Mouse (Mus musculus) forebrain, embryonic 16.5 days (tissue): ENCODE results near the gene Ube4b. TPM values are rescaled to one million over a fixed set of nuclear protein-coding genes. Genes with fewer than 3 reads are reported as not detected.
"Not testable (repeated sequence)": the region's sequence is repeated elsewhere in the genome, so short reads cannot be mapped to it uniquely, and the experiment has no call there.

Experiments used
- ATAC-seq: fragments of 200-750 bp; cut with Nextera tagmentation; 2 replicates; pipeline ENCODE4 v1.8.0; 2017; ENCODE audit warnings: mild to moderate bottlenecking, moderate library complexity
- H3K27ac ChIP-seq: fragments of 300-500 bp; sonication (generic); 2 replicates; pipeline ENCODE4 v1.5.1; 2014; ENCODE audit warnings: low read length, control low read depth
- H3K27me3 ChIP-seq: fragments of 300-500 bp; sonication (generic); replicated peaks from 2 replicates; pipeline ENCODE4 v1.6.1; 2014; ENCODE audit warnings: low read length; ENCODE audit not compliant: control insufficient read depth, insufficient read depth
- H3K36me3 ChIP-seq: fragments of 300-500 bp; sonication (generic); 2 replicates; pipeline ENCODE4 v1.6.1; 2014; ENCODE audit not compliant: control insufficient read depth, insufficient read depth
- H3K4me1 ChIP-seq: fragments of 300-500 bp; sonication (generic); replicated peaks from 2 replicates; pipeline ENCODE4 v1.6.1; 2014; ENCODE audit warnings: low read length; ENCODE audit not compliant: control insufficient read depth, insufficient read depth
- H3K4me2 ChIP-seq: fragments of 300-500 bp; sonication (generic); 2 replicates; pipeline ENCODE4 v1.6.1; 2014; ENCODE audit warnings: mild to moderate bottlenecking, low read length, control low read depth
- H3K4me3 ChIP-seq: fragments of 300-500 bp; sonication (generic); replicated peaks from 2 replicates; pipeline ENCODE4 v1.5.1; 2014; ENCODE audit warnings: mild to moderate bottlenecking, low read length, control low read depth
- H3K9ac ChIP-seq: fragments of 300-500 bp; sonication (generic); replicated peaks from 2 replicates; pipeline ENCODE4 v1.6.1; 2014; ENCODE audit warnings: low read depth, low read length, control low read depth
- H3K9me3 ChIP-seq: fragments of 300-500 bp; sonication (generic); 2 replicates; pipeline ENCODE4 v1.6.1; 2016; ENCODE audit warnings: low read length; ENCODE audit not compliant: control insufficient read depth
- WGBS: fragments of 180-500 bp; shearing (Covaris S2); extraction: QIAGEN DNeasy Blood & Tissue Kit; methylation state at CpG from one replicate; pipeline ENCODE4 v1.1.7; 2014; 5-methylcytosine and 5-hydroxymethylcytosine counted together
- polyA plus RNA-seq: library from polyadenylated mRNA; unstranded; fragments of >200 nt; fragmentation: Nextera tagmentation; extraction: Ambion mirVana; gene quantifications from 2 replicates; pipeline ENCODE4 v1.2.1, GENCODE M21; 2015

The Ube4b gene
- polyA plus RNA-seq: 59.8 and 60.7 TPM in 2 replicates

DNA sequence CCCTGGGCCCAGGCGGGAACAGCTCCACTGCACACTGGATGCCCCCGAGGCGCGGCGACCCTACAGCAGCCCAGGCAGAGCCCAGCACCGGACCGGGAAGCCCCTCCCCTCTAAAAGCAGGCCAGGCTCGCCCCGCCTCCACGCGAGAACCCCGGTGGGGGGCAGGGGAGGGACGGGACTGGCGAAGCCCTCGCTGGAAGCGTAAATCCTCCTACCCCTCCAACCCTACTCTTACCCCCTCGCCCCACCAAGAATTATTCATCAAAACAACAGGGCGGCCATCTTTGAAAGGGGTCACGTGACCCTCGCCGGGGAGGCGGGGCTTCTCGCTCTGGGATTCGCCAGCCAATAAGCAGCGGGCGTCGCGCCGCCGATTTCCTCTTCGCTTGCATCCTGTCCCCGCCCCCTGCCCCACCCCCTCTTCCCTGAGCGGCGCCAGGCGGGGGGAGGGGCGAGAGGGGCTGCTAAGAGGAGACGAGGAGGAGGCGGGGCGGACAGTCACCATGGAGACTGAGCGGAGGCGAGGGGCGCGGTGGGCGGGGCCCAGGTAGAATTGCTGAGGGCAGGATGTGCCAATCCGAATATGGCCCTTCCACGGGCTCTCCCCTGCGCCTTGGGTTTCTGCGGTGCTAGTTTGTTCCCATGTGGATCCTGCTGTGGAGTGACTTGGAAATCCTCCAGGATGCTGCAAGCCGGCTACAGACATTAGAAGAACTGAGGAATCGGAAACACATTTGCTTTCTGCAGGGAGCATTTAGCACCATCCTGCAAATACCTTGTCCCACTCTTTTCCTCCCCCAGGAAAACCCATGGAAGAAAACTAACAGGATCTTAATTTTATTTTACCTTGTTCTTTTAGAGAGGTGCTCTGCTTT is at the start of gene Ube4b:
Ube4b (minus strand) TSS at position 425 of the 875 bp plus-strand sequence.
- H3K4me2 ChIP-seq: peak within 1 kb of the TSS; percentile 59
- under 1% methylated on average over 46 of the region's 50 CpGs for WGBS
- ATAC-seq: peak; percentile 93

DNA sequence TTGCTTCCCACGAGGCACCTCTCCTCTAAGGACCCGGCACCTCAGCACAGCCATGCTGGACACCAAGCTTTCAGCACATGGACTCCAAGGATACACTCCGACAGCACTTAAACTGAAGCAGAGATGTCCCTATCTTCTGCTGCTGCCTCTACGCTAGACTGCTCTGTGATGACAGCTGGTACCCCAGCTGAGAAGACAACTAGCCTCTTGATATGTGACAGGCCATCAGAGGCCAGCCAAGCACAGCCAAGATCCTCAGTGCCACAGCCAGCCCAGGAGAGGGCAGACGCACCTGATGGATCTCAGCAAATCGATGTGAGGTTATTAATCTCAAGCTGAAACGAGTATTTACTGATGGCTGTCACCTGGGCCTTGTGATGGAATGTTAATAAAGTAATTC is 48.5 kb upstream of the Ube4b start:
- Histone ChIP-seq H3K9me3 (no peaks in the 10 kb centered on the region), H3K4me1 (no peaks in the 10 kb centered on the region), H3K4me2 (no peak overlapping the region), H3K27me3 (no peaks in the 10 kb centered on the region), H3K4me3 (no peak overlapping the region), H3K9ac (no peak overlapping the region), H3K36me3 (peaks cover 6% of the 10 kb centered on the region), H3K27ac (no peak overlapping the region)
- WGBS: 84% methylated on average over 7 of the region's 7 CpGs
- no peak for ATAC-seq

More for the DNA sequence above, at the start of gene Ube4b:
- peak within 1 kb of the TSS; percentile 98 for H3K27ac ChIP-seq
- H3K27me3 ChIP-seq: no peaks in the 10 kb centered on the region
- H3K9ac ChIP-seq: peak within 1 kb of the TSS; percentile 91
- H3K36me3 ChIP-seq: no peaks in the 10 kb centered on the region
- no peaks in the 10 kb centered on the region for H3K9me3 ChIP-seq
- peaks cover 9% of the 10 kb centered on the region for H3K4me1 ChIP-seq
- H3K4me3 ChIP-seq: peak within 1 kb of the TSS; percentile 92

GRCm38 (mm10) chr4:149469557-149469956 is 43.0 kb upstream of the Ube4b start:
- Histone ChIP-seq H3K4me1 (no peaks in the 10 kb centered on the region), H3K4me2 (no peak overlapping the region), H3K4me3 (no peak overlapping the region), H3K27me3 (no peaks in the 10 kb centered on the region), H3K36me3 (peaks cover 12% of the 10 kb centered on the region), H3K9me3 (no peaks in the 10 kb centered on the region), H3K27ac (no peak overlapping the region), H3K9ac (no peak overlapping the region)
- WGBS: 92% methylated on average over 3 of the region's 3 CpGs
- ATAC-seq: no peak

GRCm38 (mm10) chr4:149463435-149463950 is 36.9 kb upstream of the Ube4b start:
- Histone ChIP-seq H3K4me1 (no peaks in the 10 kb centered on the region), H3K4me3 (no peak overlapping the region), H3K36me3 (no peaks in the 10 kb centered on the region; the same call in 1 of the 2 replicates), H3K4me2 (no peak overlapping the region), H3K27ac (no peak overlapping the region), H3K27me3 (no peaks in the 10 kb centered on the region), H3K9me3 (no peaks in the 10 kb centered on the region), H3K9ac (no peak overlapping the region)
- ATAC-seq: no peak
- 86% methylated on average over 6 of the region's 6 CpGs for WGBS

DNA sequence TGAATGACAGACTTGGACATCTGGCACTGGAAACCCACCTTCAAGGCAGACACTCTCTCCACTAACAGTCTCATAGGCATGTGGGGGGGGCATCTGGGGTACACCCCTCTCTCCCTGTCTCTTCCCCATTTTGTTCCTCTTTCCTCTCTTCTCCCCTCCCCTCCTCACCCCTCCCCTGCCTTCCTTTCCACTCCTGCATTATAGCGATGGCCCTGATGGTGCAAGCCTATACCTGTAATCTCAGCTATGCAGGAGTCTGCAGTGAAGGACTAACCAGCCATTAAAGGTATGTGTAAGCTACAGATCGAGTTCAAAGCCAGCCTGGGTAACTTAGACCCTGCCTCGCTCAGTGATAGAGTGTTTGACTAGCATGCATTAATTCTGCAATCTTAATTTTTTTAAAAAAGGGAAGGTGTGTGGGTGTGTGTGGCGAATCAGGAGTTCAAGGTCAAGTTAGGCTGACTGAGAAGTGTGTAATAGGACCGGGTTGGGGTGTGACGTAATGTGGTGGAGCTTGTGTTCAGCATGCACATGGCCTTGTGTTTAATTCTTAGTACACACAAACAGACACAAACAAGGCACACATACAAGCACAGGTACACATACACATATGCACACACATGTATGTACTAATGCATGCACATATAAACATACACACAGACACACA is 35.9 kb upstream of the Ube4b start:
- Histone ChIP-seq H3K9ac (no peak overlapping the region), H3K27ac (no peak overlapping the region), H3K4me1 (no peaks in the 10 kb centered on the region), H3K27me3 (no peaks in the 10 kb centered on the region), H3K4me3 (no peak overlapping the region), H3K4me2 (no peak overlapping the region), H3K36me3 (no peaks in the 10 kb centered on the region), H3K9me3 (no peaks in the 10 kb centered on the region)
- WGBS: 88% methylated on average over 6 of the region's 6 CpGs
- no peak for ATAC-seq

GRCm38 (mm10) chr4:149461579-149462304 is 35.2 kb upstream of the Ube4b start:
- no peaks in the 10 kb centered on the region for H3K36me3 ChIP-seq
- H3K4me1 ChIP-seq: no peaks in the 10 kb centered on the region
- H3K4me2 ChIP-seq: no peak overlapping the region
- H3K27ac ChIP-seq: no peak overlapping the region
- 59% methylated on average over 4 of the region's 7 CpGs for WGBS
- no peaks in the 10 kb centered on the region for H3K9me3 ChIP-seq
- no peak overlapping the region for H3K9ac ChIP-seq
- no peak for ATAC-seq
- no peak overlapping the region for H3K4me3 ChIP-seq
- no peaks in the 10 kb centered on the region for H3K27me3 ChIP-seq

DNA sequence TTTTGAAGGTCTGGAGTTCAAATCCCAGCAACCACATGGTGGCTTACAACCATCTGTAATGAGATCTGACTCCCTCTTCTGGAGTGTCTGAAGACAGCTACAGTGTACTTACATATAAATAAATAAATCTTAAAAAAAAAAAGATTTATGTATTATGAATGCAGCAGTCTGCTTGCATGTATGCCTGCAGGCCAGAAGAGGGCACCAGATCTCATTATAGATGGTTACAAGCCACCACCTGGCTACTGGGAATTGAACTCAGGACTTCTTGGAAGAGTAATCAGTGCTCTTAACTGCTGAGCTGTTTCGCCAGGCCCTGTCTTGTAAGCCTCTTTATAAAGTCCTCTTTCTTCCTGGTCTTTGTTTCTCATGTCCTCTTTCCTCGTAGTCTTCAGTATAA is 33.9 kb upstream of the Ube4b start:
- ATAC-seq: not testable (repeated sequence)

GRCm38 (mm10) chr4:149459425-149459824 is 32.9 kb upstream of the Ube4b start:
- WGBS: 86% methylated on average over 1 of the region's 1 CpGs

More for the DNA sequence above, 33.9 kb upstream of the Ube4b start:
- not testable (repeated sequence) for H3K27me3 ChIP-seq, H3K9ac ChIP-seq, H3K4me1 ChIP-seq, H3K4me3 ChIP-seq, H3K36me3 ChIP-seq, H3K9me3 ChIP-seq, H3K4me2 ChIP-seq, H3K27ac ChIP-seq
- 93% methylated on average over 2 of the region's 2 CpGs for WGBS

GRCm38 (mm10) chr4:149458526-149458925 is 32.0 kb upstream of the Ube4b start:
- no peaks in the 10 kb centered on the region for H3K9me3 ChIP-seq
- H3K4me2 ChIP-seq: no peak overlapping the region
- no peaks in the 10 kb centered on the region for H3K36me3 ChIP-seq
- 63% methylated on average over 5 of the region's 5 CpGs for WGBS
- H3K27ac ChIP-seq: no peak overlapping the region
- no peaks in the 10 kb centered on the region for H3K27me3 ChIP-seq
- H3K9ac ChIP-seq: no peak overlapping the region
- no peaks in the 10 kb centered on the region for H3K4me1 ChIP-seq
- no peak overlapping the region for H3K4me3 ChIP-seq
- ATAC-seq: no peak

More at GRCm38 (mm10) chr4:149459425-149459824, 32.9 kb upstream of the Ube4b start:
- Histone ChIP-seq H3K4me1 (no peaks in the 10 kb centered on the region), H3K4me2 (no peak overlapping the region), H3K4me3 (no peak overlapping the region), H3K9ac (no peak overlapping the region), H3K36me3 (no peaks in the 10 kb centered on the region), H3K9me3 (no peaks in the 10 kb centered on the region), H3K27me3 (no peaks in the 10 kb centered on the region), H3K27ac (no peak overlapping the region)
- no peak for ATAC-seq
